Mouse (Mus musculus) liver, embryonic 16.5 days (tissue): Measurements from ENCODE around the gene Ap4s1. TPM values are rescaled to one million over a fixed set of nuclear protein-coding genes. Genes with fewer than 3 reads are reported as not detected.

Source experiments
- ATAC-seq: fragments of 200-750 bp; cut with Nextera tagmentation; 2 replicates; pipeline ENCODE4 v1.8.0; 2017; ENCODE audit warnings: low read depth, mild to moderate bottlenecking, moderate number of reproducible peaks, moderate library complexity
- H3K27ac ChIP-seq: fragments of 300-500 bp; sonication (generic); 2 replicates; pipeline ENCODE4 v1.5.1; 2014; ENCODE audit warnings: mild to moderate bottlenecking, low read length
- H3K27me3 ChIP-seq: fragments of 300-500 bp; sonication (generic); 2 replicates; pipeline ENCODE4 v1.6.1; 2014; ENCODE audit warnings: low read depth, low read length, mixed read lengths; ENCODE audit not compliant: control insufficient read depth, insufficient read depth
- H3K36me3 ChIP-seq: fragments of 300-500 bp; sonication (generic); 2 replicates; pipeline ENCODE4 v1.6.1; 2014; ENCODE audit warnings: mild to moderate bottlenecking; ENCODE audit not compliant: control insufficient read depth, insufficient read depth
- H3K4me1 ChIP-seq: fragments of 300-500 bp; sonication (generic); 2 replicates; pipeline ENCODE4 v1.6.1; 2014; ENCODE audit warnings: low read depth, low read length, mixed read lengths; ENCODE audit not compliant: control insufficient read depth
- H3K4me2 ChIP-seq: fragments of 300-500 bp; sonication (generic); 2 replicates; pipeline ENCODE4 v1.6.1; 2014; ENCODE audit warnings: low read depth, low read length, mixed read lengths
- H3K4me3 ChIP-seq: fragments of 300-500 bp; sonication (generic); 2 replicates; pipeline ENCODE4 v1.5.1; 2014; ENCODE audit warnings: low read depth, mild to moderate bottlenecking, low read length
- H3K9ac ChIP-seq: fragments of 300-500 bp; sonication (generic); 2 replicates; pipeline ENCODE4 v1.6.1; 2014; ENCODE audit warnings: low read depth, low read length
- H3K9me3 ChIP-seq: fragments of 300-500 bp; sonication (generic); replicated peaks from 2 replicates; pipeline ENCODE4 v1.6.1; 2016; ENCODE audit warnings: low read length; ENCODE audit not compliant: control insufficient read depth
- WGBS: fragments of 180-500 bp; shearing (Covaris S2); extraction: QIAGEN DNeasy Blood & Tissue Kit; methylation state at CpG from one replicate; pipeline ENCODE4 v1.1.7; 2014; ENCODE audit not compliant: insufficient replicate concordance; 5-methylcytosine and 5-hydroxymethylcytosine counted together
- polyA plus RNA-seq: library from polyadenylated mRNA; unstranded; fragments of >200 nt; fragmentation: Nextera tagmentation; extraction: Ambion mirVana; gene quantifications from 2 replicates; pipeline ENCODE4 v1.2.1, GENCODE M21; 2015

Gene Ap4s1
- polyA plus RNA-seq, 1 experiment from 2014 or later: 10.7 TPM

GRCm38 (mm10) chr12:51768702-51769101 lies 77.9 kb downstream of the Ap4s1 start:
- Histone ChIP-seq H3K4me1 (no peaks in the 10 kb centered on the region), H3K9ac (no peak overlapping the region), H3K27me3 (no peaks in the 10 kb centered on the region), H3K9me3 (no peaks in the 10 kb centered on the region), H3K4me3 (no peak overlapping the region), H3K27ac (no peak overlapping the region), H3K36me3 (peaks cover 45% of the 10 kb centered on the region), H3K4me2 (no peak overlapping the region)
- no peak for ATAC-seq
- WGBS: 83% methylated on average over 15 of the region's 15 CpGs

DNA sequence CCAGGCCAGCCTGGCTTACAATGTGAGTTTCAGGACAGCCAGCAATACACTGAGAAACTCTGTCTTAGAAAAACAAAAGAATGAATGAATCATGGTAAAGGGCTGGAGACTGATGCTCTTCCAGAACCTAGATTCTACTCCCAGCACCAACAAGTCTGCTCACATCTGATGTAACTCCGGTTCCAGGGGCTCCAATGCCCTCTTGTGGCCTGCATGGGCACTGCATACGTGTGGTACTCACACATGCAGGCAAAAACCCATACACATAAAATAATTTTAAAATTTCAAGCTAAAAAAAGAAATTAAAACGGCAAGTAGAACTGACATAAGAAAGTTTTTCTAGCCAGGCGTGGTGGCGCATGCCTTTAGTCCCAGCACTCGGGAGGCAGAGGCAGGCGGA lies 94.0 kb downstream of the Ap4s1 start:
- ATAC-seq: peak; percentile 35; the same call in 1 of the 2 replicates
- H3K27ac ChIP-seq: no peak overlapping the region
- no peaks in the 10 kb centered on the region for H3K27me3 ChIP-seq
- no peaks in the 10 kb centered on the region for H3K9me3 ChIP-seq
- no peak overlapping the region for H3K4me2 ChIP-seq
- no peaks in the 10 kb centered on the region for H3K4me1 ChIP-seq
- H3K4me3 ChIP-seq: no peak overlapping the region
- H3K36me3 ChIP-seq: peaks cover 81% of the 10 kb centered on the region
- no peak overlapping the region for H3K9ac ChIP-seq
- 82% methylated on average over 7 of the region's 7 CpGs for WGBS

Other genes with a start within 250 kb of the Ap4s1 start
- 0.06 and 0.11 TPM in 2 replicates for gene Coch, start 97.7 kb upstream of the Ap4s1 start, polyA plus RNA-seq
- 11.3 and 11.8 TPM in 2 replicates for gene Strn3, start 864 bp downstream of the Ap4s1 start, polyA plus RNA-seq
- 23.6 and 24.6 TPM in 2 replicates for gene Hectd1, start 138.5 kb downstream of the Ap4s1 start, polyA plus RNA-seq